Mouse (Mus musculus) limb, embryonic 14.5 days (tissue): ENCODE data around the gene Traf7. TPM values are rescaled to one million over a fixed set of nuclear protein-coding genes. Genes with fewer than 3 reads are reported as not detected.

ENCODE experiments used
- ATAC-seq: fragments of 200-750 bp; cut with Nextera tagmentation; 2 replicates; pipeline ENCODE4 v1.8.0; 2017; ENCODE audit warnings: low read depth, moderate number of reproducible peaks, moderate TSS enrichment; ENCODE audit not compliant: low FRiP score
- DNase-seq: peaks from one replicate; pipeline ENCODE4 v3.0.0-alpha.2; 2015; ENCODE audit warnings: low spot score
- H3K27ac ChIP-seq: fragments of 300-500 bp; sonication (generic); replicated peaks from 2 replicates; pipeline ENCODE4 v1.5.1; 2014; ENCODE audit warnings: low read depth, mild to moderate bottlenecking, low read length, moderate library complexity, mixed read lengths
- H3K27me3 ChIP-seq: fragments of 300-500 bp; sonication (generic); 2 replicates; pipeline ENCODE4 v1.6.1; 2014; ENCODE audit warnings: low read length, mixed read lengths; ENCODE audit not compliant: control insufficient read depth, insufficient read depth
- H3K36me3 ChIP-seq: fragments of 300-500 bp; sonication (generic); 2 replicates; pipeline ENCODE4 v1.6.1; 2014; ENCODE audit warnings: mild to moderate bottlenecking, low read length, moderate library complexity, mixed read lengths; ENCODE audit not compliant: control insufficient read depth, insufficient read depth
- H3K4me1 ChIP-seq: fragments of 300-500 bp; sonication (generic); 2 replicates; pipeline ENCODE4 v1.6.1; 2014; ENCODE audit warnings: antibody characterized with exemption, low read length, mixed read lengths; ENCODE audit not compliant: control insufficient read depth, insufficient read depth
- H3K4me2 ChIP-seq: fragments of 300-500 bp; sonication (generic); replicated peaks from 2 replicates; pipeline ENCODE4 v1.6.1; 2014; ENCODE audit warnings: low read depth, mild to moderate bottlenecking, low read length, moderate library complexity; ENCODE audit not compliant: severe bottlenecking
- H3K4me3 ChIP-seq: fragments of 300-500 bp; sonication (generic); replicated peaks from 2 replicates; pipeline ENCODE4 v1.5.1; 2014; ENCODE audit warnings: low read length
- H3K9ac ChIP-seq: fragments of 300-500 bp; sonication (generic); 2 replicates; pipeline ENCODE4 v1.6.1; 2014; ENCODE audit warnings: mild to moderate bottlenecking, low read depth, low read length, moderate library complexity; ENCODE audit not compliant: severe bottlenecking
- H3K9me3 ChIP-seq: fragments of 300-500 bp; sonication (generic); 2 replicates; pipeline ENCODE4 v1.6.1; 2016; ENCODE audit warnings: low read length; ENCODE audit not compliant: control insufficient read depth
- POLR2A ChIP-seq: fragments of 200-500 bp; IDR thresholded peaks from 2 replicates; pipeline ENCODE4 v1.8.0; 2012; ENCODE audit warnings: inconsistent platforms, mild to moderate bottlenecking, moderate library complexity, borderline replicate concordance; ENCODE audit not compliant: insufficient read depth, insufficient read length; ENCODE audit errors: extremely low read depth
- WGBS: fragments of 180-500 bp; shearing (Covaris S2); extraction: QIAGEN DNeasy Blood & Tissue Kit; methylation state at CpG from one replicate; pipeline ENCODE4 v1.1.7; 2014; 5-methylcytosine and 5-hydroxymethylcytosine counted together
- polyA plus RNA-seq, 2 experiments: library from polyadenylated mRNA; depleted of rRNA in 1 of 2; stranded (reverse) in 1 of 2; unstranded in 1 of 2; fragments of >200 nt; fragmentation: Nextera tagmentation in 1 of 2; extraction: Ambion mirVana in 1 of 2; gene quantifications; 2 replicates each; pipeline versions ENCODE4 v1.2.1 to v1.2.3; 2012 to 2014

Traf7 gene
- polyA plus RNA-seq, 2 experiments, result 81.3 to 308 TPM

DNA sequence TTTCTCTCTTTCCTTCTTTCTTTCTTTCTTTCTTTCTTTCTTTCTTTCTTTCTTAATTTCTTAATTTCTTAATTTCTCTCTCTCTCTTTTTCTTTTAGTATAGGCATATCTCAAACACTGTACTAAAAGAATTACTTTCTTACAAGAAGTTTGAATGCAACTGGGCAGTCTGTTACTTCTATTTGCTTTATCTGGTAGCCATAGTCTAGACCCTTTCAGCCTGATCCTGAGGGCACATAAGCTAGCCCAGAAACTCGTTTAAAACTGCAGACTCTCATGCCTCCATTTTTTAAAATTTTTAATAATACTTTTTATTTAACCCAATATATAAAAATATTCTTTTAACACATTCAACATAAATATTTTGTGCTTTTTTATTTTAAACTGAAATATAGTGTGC lies 48.3 kb downstream of the Traf7 start:
- Histone ChIP-seq H3K27ac (no peak overlapping the region; the same call in 1 of the 2 replicates), H3K9ac (peak overlapping the region; percentile 73; the same call in 1 of the 2 replicates)
- WGBS, result 20% methylated on average over 1 of the region's 1 CpGs

GRCm38 (mm10) chr17:24478663-24479380 lies 48.9 kb downstream of the Traf7 start, which contains the start of gene Mlst8:
Gene Mlst8, minus strand, starts transcription at chr17:24479078.
- H3K4me2 ChIP-seq, result peak within 1 kb of the TSS; percentile 74
- ATAC-seq, result peak; percentile 95
- H3K4me1 ChIP-seq, result peaks cover 7% of the 10 kb centered on the region
- H3K27ac ChIP-seq, result peak within 1 kb of the TSS; percentile 95
- under 1% methylated on average over 48 of the region's 48 CpGs for WGBS
- peak; percentile 96 for DNase-seq
- H3K36me3 ChIP-seq, result peaks cover 32% of the 10 kb centered on the region
- no peak for TF ChIP-seq POLR2A
- no peaks in the 10 kb centered on the region for H3K9me3 ChIP-seq
- peak within 1 kb of the TSS; percentile 73 for H3K9ac ChIP-seq
- peak within 1 kb of the TSS; percentile 66 for H3K4me3 ChIP-seq
- H3K27me3 ChIP-seq, result no peaks in the 10 kb centered on the region

More for the DNA sequence above, 48.3 kb downstream of the Traf7 start:
- peak overlapping the region; percentile 39 for H3K4me2 ChIP-seq
- no peaks in the 10 kb centered on the region for H3K27me3 ChIP-seq
- TF ChIP-seq POLR2A, result no peak
- ATAC-seq, result no peak
- peak overlapping the region; percentile 66 for H3K4me3 ChIP-seq
- H3K4me1 ChIP-seq, result peaks cover 7% of the 10 kb centered on the region
- DNase-seq, result no peak
- H3K36me3 ChIP-seq, result peaks cover 28% of the 10 kb centered on the region
- no peaks in the 10 kb centered on the region for H3K9me3 ChIP-seq

DNA sequence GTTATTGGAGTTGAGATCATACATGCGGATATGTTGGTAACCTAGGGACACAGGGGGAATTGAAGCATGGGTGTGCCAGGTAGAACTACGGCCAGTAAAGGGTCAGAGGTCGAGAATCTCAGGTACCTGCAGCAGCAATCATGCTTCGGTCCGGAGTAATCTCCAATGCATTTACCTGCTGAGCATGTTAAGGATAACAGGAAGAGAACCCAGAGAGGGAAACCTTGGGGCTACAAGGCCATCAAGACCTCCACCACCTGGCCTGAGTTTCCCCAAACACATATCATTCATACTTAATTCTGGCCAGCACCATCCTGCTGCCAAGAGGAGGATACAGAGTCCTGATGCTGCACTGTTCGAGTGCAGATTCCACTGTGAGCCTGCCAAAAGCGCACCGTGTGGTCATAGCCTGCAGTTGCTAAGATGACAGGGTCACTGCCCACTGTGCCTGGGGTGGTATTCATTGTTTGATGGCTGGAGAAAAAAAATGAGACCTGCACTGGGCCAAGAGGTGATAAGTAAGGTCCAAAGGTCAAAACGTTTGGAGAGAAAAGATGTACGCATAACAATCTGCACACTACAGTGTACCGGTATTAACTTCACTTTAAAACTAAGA lies 49.6 kb downstream of the Traf7 start:
- no peak for DNase-seq
- H3K9me3 ChIP-seq, result no peaks in the 10 kb centered on the region
- peak overlapping the region; percentile 66 for H3K4me3 ChIP-seq
- peaks cover 7% of the 10 kb centered on the region for H3K4me1 ChIP-seq
- H3K36me3 ChIP-seq, result peaks cover 36% of the 10 kb centered on the region
- no peaks in the 10 kb centered on the region for H3K27me3 ChIP-seq
- H3K4me2 ChIP-seq, result peak overlapping the region; percentile 74
- no peak for ATAC-seq
- H3K27ac ChIP-seq, result no peak overlapping the region
- WGBS, result 47% methylated on average over 11 of the region's 11 CpGs
- H3K9ac ChIP-seq, result peak overlapping the region; percentile 73
- TF ChIP-seq POLR2A, result no peak

DNA sequence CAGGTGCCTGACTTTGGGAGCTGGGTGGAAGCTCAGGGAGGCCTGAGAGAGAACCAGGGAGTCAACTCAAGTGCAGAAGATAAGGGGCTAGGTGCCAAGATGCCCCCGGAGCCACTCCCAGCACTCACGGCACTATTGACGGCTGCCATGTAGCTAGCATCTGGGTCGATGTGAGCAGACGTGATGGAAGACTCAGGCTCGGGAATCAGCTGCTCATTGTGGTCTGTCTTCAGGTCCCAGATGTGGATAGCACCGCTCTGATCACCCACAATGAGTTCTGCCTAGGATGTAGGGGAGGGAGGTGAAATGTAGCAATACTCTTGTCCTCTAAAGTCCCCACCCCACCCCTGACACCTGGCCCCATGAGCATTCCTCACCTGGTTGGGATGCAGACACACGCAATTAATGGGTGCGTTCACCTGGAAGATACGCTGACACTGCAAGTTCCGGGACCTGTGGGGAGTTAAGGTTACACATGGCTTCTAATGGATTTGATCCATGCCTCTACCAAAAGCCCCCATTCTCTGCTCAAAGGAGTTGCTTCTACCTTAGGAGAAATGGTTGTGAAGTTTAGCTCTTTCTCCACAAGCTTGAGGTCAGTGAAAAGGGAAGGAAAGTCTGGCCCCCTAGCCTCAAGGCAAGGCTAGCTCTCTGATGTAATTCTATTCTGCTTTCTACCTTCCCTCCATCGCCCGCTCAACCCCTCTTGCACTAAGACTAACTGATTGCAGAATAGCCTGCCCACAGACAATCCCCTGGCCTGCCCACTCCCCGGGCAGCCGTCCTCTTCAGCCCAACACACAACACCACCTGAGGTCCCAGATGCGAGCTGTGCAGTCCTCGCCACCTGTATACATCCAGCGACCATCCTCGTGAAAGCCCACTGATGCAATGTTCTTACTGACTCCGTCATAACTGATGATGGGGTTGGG lies 50.4 kb downstream of the Traf7 start:
- no peaks in the 10 kb centered on the region for H3K27me3 ChIP-seq
- H3K27ac ChIP-seq, result no peak overlapping the region
- no peak for ATAC-seq
- H3K9me3 ChIP-seq, result no peaks in the 10 kb centered on the region
- H3K9ac ChIP-seq, result no peak overlapping the region
- no peak for DNase-seq
- peaks cover 42% of the 10 kb centered on the region for H3K36me3 ChIP-seq
- peak overlapping the region; percentile 66 for H3K4me3 ChIP-seq
- TF ChIP-seq POLR2A, result no peak
- 93% methylated on average over 20 of the region's 20 CpGs for WGBS
- H3K4me1 ChIP-seq, result peaks cover 13% of the 10 kb centered on the region
- H3K4me2 ChIP-seq, result peak overlapping the region; percentile 74; the same call in 1 of the 2 replicates

- Histone ChIP-seq H3K9ac (no peak overlapping the region), H3K27ac (no peak overlapping the region), H3K4me3 (no peak overlapping the region), H3K36me3 (peaks cover 42% of the 10 kb centered on the region), H3K9me3 (no peaks in the 10 kb centered on the region), H3K27me3 (no peaks in the 10 kb centered on the region), H3K4me2 (no peak overlapping the region), H3K4me1 (peaks cover 22% of the 10 kb centered on the region)
- TF ChIP-seq POLR2A, result no peak
- DNase-seq (no peak), ATAC-seq (no peak)
- WGBS, result 91% methylated on average over 10 of the region's 10 CpGs
Observed at GRCm38 (mm10) chr17:24476022-24476776, 51.5 kb downstream of the Traf7 start.
